Mouse (Mus musculus): ENCODE measurements at regions not wholly inside any gene's neighbourhood (a gene's known extent, or its start where the extent isn't known, plus 50 kb on each side); places are given as distances from the start of the nearest gene placed in this dataset.
A peak's percentile ranks its signal among the peaks of the same experiment; 100 is the strongest.

DNA sequence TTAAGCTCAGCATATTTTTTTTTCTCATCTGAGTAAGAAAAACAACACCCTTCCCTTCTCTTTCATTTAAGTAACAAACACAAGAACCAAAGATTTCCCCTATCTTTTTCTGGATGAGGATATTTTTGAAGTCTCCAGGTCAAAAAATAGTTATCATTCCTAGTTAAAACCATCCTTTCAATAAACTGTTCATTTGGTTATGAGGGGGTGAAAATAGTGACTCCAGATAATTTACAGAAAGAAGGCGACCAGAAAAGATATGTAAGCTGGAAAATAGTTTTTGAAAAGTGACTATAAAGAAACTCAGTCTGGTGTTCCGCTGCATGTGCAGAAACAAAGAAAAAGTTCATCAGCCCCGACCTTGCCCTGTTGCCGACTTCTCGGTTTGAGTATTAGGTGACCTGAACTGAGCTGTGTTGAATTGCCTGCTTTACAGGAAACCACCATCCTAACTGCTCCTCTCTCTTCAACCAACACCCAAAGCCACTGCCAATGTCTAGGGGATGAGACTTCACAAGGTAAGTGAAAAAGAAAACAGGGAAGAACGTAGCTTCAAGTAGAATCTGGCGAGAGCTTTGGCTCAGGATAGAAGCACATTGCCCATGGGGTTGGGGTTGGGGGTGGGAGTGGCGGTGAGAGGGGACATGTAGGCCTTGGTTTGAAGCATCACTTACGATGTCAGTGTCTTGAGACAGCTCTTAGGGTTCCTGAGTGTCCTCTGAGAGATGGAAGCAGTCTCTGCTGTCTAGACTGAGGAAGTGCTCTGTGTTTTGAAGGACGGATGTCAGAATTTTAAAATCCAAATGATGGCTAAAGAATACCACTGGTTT, 104.6 kb downstream of the Ube2e3 start:
- DNase-seq (ENCODE audit: low read depth, low spot score), result peak; percentile 60

DNA sequence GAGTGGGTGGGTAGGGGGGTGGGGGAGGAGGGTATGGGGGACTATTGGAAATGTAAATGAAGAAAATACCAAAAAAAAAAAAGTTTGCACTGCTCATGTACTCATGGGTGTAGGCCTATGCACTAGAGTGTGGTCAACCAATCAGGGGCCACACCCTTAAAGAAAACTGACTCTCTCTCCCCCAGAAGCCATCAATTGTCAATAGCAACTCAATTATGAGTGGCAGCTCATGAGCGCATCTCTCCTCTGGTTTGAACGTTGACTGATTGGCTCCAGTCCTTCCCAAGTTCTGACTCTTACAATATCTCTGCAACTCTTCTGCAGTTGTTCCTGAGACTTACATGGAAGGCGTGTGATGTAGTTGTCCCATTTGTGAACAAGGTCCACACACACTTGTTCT, 105.9 kb downstream of the Ube2e3 start:
- peak; percentile 47 for DNase-seq (ENCODE audit: low read depth, low spot score)

DNA sequence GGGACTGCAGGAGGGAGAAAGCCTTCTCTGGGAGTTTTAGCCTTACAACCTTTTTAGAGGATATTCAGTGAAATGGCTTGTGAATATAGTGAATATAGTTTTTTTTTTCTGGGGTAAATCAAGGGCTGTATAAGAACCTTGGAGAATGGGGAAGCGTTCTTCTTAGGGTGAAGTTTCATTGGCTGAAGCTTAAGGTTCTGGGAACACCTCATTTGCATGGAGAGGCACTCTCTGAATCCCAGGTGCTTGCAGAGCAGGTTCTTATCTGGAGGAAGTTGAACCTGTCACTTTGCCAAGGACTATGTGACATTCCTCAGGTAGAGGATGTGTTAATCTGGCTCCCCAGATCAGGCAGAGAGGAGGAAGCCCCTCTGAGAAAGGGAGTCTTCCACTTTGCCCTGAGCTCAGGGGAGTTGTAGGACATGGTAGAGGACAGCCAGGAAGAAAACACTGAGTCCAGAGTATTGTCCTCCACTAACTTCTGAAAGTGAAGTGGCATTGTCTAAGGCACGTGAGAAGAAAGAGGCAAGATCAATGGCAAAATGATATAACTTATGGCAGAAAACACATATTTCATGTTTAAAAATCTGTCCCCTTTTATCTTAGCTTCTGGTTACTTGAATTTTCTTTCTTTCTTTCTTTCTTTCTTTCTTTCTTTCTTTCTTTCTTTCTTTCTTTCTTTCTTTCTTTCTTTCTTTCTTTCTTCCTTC, 106.9 kb downstream of the Ube2e3 start:
- DNase-seq (ENCODE audit: low read depth, low spot score), result no peak

DNA sequence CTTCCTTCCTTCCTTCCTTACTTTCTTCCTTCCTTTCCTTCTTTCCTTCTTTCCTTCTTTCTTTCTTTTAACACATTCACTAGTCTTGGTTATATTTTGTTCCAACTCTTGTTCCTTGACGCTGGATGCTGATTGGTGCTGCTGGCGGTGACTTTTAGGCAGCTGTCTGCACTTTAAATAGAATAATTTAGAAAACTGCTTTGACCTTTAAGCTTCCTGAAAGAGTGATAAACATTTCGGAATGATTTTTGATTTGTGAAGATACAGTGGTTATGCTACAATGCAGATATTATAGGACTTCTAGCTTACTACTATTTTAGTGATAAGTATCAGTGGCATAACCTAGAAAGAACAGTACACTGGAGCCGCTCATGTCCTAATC, 107.5 kb downstream of the Ube2e3 start:
- no peak for DNase-seq (ENCODE audit: low read depth, low spot score)

DNA sequence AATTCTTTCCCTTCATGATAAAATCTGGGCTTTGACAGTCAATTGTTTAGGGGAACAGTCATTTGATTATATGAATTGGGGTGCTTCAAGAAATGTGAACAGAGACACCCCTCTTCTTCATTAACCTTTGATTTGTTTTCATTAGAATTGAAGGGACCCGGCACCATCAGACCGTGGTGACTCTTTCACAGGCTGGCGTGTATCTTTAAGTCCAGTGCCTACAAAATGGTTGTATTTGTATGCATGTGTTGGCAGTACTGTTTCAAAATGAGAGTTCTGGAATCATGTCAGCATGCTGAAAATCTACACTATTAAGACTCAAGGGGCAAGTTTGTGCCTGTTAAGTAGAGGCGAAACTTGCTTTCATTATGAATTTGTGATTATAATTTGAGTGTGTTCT, 108.2 kb downstream of the Ube2e3 start:
- DNase-seq (ENCODE audit: low read depth, low spot score), result no peak

DNA sequence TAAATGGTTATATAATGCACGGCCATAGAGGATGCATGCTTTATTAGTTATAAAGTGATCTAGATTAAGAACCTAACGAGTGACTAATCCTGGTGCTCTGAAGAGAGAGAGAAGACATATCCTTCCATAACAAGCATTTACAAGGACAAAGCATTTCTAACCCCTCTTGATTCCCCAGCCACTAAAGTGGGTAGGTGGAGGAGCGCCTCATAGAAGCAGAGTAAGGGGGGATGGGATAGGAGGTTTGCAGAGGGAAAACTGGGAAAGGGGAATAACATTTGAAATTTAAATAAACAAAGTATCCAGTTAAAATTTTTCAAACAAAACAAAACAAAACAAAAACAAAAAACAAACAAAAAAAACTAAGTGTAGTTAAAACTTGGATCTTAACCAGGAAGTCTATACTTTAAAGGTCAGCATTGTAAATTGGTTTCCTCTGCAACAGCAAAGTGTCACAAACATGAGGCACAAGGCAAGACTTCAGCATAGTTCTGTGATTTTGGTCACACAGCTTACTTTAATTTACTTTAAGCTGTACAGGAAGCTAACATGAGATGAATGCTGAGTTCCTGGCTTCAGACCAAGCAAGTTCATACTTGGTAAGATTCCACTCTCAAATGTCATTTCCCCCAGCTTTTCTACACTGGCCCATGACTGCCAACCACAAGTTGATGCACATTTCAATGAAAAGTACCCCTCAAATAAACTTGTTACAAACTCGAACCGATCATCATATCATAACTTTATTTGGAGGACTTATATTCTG, 109.9 kb downstream of the Ube2e3 start:
- DNase-seq (ENCODE audit: low read depth, low spot score), result peak; percentile 65

DNA sequence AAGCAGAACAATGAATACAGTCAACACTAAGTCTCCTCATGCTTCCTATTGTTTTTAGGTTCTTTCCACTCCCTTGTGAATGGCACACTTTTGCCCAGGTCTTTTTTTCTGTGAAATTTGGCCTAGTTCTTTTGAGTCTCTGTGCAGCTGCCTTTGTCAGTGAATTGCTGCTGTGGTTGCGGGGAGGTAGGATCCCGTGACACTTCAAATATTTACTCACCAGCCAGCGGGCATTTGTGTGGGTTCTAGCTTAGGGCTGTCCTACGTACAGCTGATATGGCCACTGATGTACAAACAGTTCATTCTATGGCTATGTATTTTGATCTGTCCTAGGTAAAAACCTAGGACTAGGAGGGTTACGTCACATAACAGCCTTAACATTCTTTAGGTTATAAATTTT, 112.1 kb downstream of the Ube2e3 start:
- peak; percentile 50 for DNase-seq (ENCODE audit: low read depth, low spot score)

DNA sequence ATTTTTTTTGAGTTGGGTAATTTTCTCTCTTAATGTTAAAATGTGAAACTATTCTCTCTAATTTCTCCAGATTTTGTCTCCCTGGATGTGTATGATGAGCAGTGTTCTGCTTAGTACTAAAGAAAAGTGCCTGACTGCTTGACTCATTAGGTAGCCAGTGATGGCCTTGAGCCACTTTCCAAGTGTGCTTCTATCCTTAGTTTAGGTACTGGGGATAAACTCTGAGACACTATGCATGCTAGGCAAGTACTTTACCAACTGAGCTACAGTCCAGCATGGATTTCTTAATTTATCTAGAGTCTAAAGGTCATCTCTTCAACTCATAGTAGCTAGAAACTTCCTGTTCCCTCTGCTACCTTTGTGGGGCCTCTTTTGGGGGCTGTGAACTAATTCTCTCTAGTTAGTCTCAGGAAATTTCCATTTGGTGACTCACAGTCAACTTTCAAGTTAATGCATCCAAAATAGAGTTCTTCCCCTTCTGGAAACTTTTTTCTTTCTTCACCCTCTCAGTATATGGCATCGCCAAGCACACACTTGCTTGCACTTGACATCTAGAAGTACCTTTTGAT, 112.8 kb downstream of the Ube2e3 start:
- peak; percentile 64 for DNase-seq (ENCODE audit: low read depth, low spot score)

DNA sequence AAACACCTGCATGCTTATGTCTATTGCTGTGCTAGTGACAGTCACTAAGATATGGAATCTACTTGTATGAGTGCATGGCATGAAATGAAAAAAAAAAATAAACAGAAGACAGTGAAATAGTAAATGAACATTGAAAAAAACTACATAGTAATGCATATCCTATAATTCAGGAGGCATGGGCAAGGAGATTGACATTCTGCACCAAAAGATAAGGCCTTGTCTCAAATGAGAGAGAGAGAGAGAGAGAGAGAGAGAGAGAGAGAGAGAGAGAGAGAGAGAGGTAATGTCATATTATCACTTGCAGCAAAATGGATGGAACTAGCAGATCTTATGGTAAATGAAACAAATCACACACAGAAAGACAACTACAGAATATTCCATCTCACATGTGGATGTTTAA, 115.4 kb downstream of the Ube2e3 start:
- DNase-seq (ENCODE audit: low read depth, low spot score), result no peak

DNA sequence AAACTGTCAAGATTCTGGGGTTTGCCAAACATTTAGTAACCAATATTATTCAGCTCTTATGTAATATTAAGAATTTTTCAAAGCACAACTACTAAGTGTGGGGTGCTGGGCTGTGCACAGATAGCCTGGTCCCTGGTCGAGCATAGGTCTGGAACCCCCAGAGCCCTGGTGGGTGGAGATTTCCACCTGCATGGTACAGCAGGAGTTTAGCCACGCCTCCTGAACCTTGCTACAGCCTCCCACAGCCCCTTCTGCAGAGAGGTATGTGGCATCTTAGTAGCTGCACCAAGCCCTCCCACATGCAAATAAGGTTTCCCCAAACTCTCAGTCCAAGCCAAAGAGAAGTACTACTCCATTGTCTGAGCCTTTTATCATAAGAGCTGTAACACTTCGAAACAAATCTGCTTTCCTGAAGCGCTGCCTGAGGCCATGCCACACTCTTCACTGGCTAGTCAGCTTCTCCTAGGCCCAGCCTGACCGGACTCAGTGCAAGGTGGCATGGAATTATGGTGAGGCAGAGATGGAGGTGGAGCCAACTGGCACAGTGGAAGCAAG, 116.1 kb downstream of the Ube2e3 start:
- peak; percentile 53 for DNase-seq (ENCODE audit: low read depth, low spot score)

DNA sequence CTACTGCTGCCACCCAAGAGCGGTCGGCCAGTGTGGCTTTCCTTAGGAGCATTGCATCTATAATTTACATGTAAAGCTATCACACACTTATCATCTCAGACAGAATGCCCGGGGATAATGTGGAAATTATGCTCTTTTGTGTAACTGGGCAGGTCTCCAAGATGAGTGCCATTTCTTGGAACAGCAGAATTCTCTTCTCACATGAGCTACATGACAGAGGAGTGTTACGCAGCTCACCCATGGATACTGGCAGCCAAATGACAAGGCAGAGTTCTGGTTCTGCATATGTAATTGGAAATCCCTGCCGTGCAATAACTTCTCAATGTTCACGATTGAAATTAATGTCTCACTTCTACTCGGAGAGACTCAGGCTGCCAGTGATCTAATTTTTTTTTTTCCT, 119.1 kb downstream of the Ube2e3 start:
- DNase-seq (ENCODE audit: low read depth, low spot score), result no peak

DNA sequence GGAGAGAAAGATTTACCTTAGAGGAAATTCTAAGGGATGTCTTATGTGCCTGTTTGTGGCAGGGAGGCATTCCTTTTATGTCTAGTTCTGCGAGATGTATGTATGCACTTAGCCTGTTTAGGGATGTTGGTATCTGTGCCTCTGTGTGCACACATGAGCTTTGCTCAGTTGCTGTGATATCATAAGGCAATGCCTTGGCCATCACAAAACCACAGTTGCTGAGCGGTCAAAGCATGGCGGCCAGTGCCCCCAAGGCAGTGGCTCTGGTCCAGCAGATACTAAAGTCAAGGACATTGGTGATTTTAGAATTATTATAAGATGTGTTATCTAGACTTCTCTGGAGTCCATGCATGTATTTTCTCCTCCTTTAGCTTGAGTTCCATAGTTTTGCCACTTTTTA, 119.5 kb downstream of the Ube2e3 start:
- DNase-seq (ENCODE audit: low read depth, low spot score), result no peak

DNA sequence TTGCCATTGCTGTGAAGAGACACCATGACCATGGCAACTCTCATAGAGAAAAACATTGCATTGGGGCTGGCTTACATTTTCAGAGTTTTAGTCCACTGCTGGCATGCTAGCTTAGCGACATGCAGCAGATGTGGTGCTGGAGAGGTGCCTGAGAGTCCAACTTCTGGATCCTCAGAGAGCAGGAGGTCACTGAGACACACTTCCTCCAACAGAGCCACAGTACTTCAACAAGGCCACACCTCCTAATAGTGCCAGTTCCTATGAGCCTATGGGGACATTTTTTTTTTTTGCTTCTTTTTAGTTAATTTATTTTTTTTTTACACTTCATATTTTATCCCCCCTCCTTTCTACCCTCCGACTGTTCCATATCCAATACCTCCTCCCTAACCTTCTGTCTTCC, 120.3 kb downstream of the Ube2e3 start:
- no peak for DNase-seq (ENCODE audit: low read depth, low spot score)

DNA sequence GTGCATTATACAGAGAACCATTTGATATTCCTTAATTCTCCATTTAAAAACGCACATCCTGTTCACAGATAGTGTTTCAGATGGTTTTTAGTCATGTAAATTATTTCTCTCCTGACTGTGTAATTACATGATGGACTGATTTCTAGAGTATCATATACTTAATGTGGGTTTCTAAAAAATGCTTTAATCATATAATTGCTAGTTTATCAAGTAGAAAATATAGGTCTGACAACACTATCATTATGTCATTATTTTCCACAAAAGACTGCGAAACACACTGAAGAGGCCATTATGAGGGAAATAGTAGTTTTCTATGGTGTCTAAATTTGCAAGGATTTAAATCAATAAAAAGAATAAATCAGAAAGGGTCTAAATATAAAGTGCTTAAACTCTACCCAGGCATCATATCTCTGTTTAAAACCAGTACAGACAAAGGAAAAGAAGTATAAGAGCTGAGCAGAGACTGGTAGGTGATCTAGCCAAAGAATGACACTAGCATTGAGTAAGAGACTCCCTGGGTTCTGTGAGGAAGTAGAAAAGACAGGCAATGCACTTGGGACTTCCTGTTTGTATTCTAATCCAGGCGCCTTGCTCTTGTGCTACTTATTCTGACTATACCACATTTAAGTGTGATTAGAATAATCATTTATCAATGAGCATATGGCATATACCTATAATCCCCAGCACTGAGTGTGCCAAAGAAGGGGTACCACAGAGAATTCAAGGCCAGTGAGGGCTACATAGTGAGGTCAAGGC, 127.1 kb downstream of the Ube2e3 start:
- peak; percentile 60 for DNase-seq (ENCODE audit: low read depth, low spot score)

DNA sequence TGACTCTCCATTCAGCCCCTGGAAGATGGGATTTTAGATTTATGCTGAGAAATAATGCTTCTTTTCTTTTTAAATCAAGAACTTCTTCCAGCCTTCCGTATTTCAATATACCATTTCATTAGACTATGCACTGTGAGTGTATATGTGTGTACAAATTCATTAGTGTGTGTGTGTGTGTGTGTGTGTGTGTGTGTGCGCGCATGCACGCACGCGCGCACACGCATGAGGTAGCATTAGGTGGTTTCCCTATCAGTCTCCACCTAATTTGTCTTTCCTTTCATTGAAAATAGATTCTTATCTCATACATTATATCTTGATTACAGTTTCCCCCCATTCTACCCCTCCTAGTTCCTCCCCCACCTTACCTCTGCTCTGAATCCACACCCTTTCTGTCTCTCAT, 130.7 kb downstream of the Ube2e3 start:
- no peak for DNase-seq (ENCODE audit: low read depth, low spot score)

DNA sequence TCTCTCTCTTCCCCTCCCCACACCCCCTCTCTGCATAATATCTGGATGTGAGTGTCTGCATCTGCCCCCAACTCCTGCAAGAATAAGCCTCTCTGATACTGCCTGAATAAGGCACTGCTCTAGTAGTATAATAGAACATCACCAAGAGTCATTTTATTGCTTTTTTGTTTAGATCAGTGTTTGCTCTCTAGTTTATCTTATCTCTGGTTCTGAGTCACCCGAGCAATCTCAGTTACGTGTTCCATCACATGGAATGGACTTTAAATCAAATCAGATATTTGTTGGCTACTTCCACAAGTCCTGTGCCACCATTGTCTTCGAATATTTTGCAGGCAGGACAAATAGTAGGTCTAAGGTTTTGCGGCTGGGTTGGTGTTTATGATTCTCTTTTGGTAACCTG, 131.5 kb downstream of the Ube2e3 start:
- no peak for DNase-seq (ENCODE audit: low read depth, low spot score)

DNA sequence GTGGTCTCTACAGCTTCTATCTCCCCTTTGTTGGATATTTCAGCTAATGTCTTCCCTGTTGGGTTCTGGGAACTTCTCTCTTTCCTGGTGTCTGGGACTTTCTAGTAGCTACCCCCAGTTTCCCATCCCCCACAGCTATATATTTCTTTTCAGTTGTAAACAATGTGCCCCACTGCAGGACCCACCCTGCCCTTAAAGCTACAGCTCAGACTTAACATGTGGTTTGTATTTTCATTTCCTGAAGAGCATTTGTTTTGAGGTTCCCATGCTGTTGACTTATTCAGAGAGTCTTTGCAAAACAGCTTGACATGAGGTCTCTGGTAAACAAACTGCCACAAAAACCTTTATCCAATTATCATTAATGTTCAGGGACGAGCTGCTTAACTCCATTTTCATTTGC, 136.9 kb downstream of the Ube2e3 start:
- peak; percentile 25 for DNase-seq (ENCODE audit: low read depth, low spot score)

DNA sequence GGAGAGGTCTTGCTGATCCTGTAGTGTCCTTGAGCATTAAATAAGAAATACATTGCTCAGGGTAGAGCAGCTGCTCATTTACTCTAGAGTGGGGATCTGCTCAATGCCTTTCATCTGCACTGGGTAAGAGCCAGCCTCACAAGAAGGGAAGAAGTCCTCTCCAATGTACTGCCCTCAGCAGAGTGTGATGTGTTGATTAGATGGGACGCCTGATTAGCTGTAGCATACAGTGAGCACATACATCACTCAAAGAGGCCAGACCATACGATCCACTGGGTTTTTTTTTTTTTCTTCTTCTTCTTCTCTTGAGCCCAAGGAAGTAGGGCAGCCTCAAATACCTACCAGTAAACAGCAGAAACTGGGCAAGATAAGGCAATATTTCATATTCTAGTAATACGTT, 140.7 kb downstream of the Ube2e3 start:
- DNase-seq (ENCODE audit: low read depth, low spot score), result no peak

DNA sequence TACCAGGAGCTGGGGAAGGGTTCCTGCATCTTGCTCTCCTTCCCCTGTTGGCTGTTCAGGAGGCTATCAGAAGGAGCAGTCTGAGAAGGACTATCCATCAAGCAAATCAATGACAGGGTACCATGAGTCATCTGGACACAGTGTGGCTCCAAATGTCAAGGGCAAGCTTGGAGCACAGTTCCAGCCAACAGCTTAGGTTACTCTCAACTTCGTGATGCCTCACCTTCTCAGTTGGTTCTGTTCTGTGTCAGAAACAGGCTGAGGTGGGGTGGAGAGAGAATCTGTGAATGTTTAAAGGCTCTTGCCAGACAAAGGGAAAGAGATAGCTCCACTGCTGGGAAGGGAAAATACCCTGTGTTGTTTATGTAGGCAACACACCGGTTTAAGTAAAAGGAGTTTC, 141.9 kb downstream of the Ube2e3 start:
- peak; percentile 39 for DNase-seq (ENCODE audit: low read depth, low spot score)

DNA sequence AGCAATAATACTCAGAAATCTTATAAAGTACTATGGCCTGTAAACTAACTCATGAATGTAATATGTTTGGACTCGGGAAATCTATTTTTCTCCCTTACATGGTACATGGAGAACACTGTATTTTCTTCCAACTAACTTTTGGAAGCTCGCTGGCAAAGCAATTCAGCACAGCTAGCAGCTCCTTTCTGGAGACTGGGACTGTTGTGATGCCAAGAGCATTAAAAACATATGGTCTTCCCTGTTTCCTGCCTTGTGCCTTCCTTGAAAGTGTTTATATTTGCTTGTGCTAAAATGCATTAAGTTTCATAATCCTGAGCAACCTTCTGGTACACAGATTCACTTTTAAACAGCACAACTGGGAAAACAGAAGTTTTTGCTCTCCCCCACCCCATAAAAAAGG, 142.3 kb downstream of the Ube2e3 start:
- no peak for DNase-seq (ENCODE audit: low read depth, low spot score)

Measured in CD4-positive, CD25-positive, alpha-beta regulatory T cell, adult 2 months (primary cell).